Mouse (Mus musculus) hindbrain, embryonic 11.5 days (tissue): Measurements from ENCODE around the gene Gpr37l1. TPM values are rescaled to one million over a fixed set of nuclear protein-coding genes. Genes with fewer than 3 reads are reported as not detected.

Experiments
- ATAC-seq: fragments of 200-750 bp; cut with Nextera tagmentation; 2 replicates; pipeline ENCODE4 v1.8.0; 2017; ENCODE audit warnings: mild to moderate bottlenecking, moderate TSS enrichment, moderate library complexity; ENCODE audit not compliant: low FRiP score
- DNase-seq: peaks from one replicate; pipeline ENCODE4 v3.0.0-alpha.2; 2015; ENCODE audit warnings: low spot score
- H3K27ac ChIP-seq: fragments of 300-500 bp; sonication (generic); 2 replicates; pipeline ENCODE4 v1.5.1; 2014; ENCODE audit warnings: mild to moderate bottlenecking, low read depth, low read length
- H3K27me3 ChIP-seq: fragments of 300-500 bp; sonication (generic); 2 replicates; pipeline ENCODE4 v1.6.1; 2014; ENCODE audit warnings: mild to moderate bottlenecking, low read length, moderate library complexity, mixed read lengths; ENCODE audit not compliant: control insufficient read depth, insufficient read depth
- H3K36me3 ChIP-seq: fragments of 300-500 bp; sonication (generic); 2 replicates; pipeline ENCODE4 v1.6.1; 2014; ENCODE audit warnings: mild to moderate bottlenecking, low read length, moderate library complexity, mixed read lengths; ENCODE audit not compliant: control insufficient read depth, insufficient read depth
- H3K4me1 ChIP-seq: fragments of 300-500 bp; sonication (generic); replicated peaks from 2 replicates; pipeline ENCODE4 v1.6.1; 2014; ENCODE audit warnings: low read length, mixed read lengths; ENCODE audit not compliant: control insufficient read depth, insufficient read depth
- H3K4me2 ChIP-seq: fragments of 300-500 bp; sonication (generic); replicated peaks from 2 replicates; pipeline ENCODE4 v1.6.1; 2014; ENCODE audit warnings: mild to moderate bottlenecking, low read depth, low read length
- H3K4me3 ChIP-seq: fragments of 300-500 bp; sonication (generic); 2 replicates; pipeline ENCODE4 v1.5.1; 2014; ENCODE audit warnings: low read depth, low read length
- H3K9ac ChIP-seq: fragments of 300-500 bp; sonication (generic); 2 replicates; pipeline ENCODE4 v1.6.1; 2014; ENCODE audit warnings: low read depth, low read length
- H3K9me3 ChIP-seq: fragments of 300-500 bp; sonication (generic); 2 replicates; pipeline ENCODE4 v1.6.1; 2016; ENCODE audit warnings: low read length; ENCODE audit not compliant: control insufficient read depth
- WGBS: fragments of 180-500 bp; shearing (Covaris S2); extraction: QIAGEN DNeasy Blood & Tissue Kit; methylation state at CpG from one replicate; pipeline ENCODE4 v1.1.7; 2014; 5-methylcytosine and 5-hydroxymethylcytosine counted together
- polyA plus RNA-seq: library from polyadenylated mRNA; unstranded; fragments of >200 nt; fragmentation: Nextera tagmentation; extraction: Ambion mirVana; gene quantifications from 2 replicates; pipeline ENCODE4 v1.2.1, GENCODE M21; 2014

Gene Gpr37l1
- polyA plus RNA-seq, 1 experiment from 2014 or later, result not detected

DNA sequence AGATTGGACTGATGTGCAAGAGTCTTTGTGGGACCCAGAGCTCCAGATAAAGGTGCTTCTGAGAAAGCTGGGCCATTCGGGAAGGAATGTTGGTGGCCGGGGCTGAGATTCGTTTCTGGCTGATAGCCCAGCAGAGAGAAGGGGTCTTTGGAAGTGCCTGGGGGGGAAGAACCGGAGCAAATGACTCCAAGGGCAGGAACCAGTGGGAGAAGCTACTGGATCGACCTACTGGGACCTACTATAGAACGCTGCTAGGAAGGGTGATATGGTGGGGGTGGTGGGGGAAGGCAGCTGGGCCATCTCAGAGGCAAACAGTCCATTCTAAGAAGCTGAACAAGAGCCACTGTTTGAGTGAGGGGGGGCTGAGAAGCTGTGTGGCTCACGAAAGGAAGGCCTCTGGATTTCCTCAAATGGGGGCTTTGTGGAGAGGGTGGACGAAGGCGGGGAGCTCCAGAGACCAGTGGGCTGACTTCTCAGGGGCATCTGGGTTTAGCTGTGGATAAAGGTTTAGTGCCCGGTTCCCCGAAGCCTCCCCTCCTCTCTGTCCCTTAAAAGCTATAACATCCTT lies 7.8 kb downstream of the Gpr37l1 start:
- Histone ChIP-seq H3K9me3 (no peaks in the 10 kb centered on the region), H3K27me3 (no peaks in the 10 kb centered on the region), H3K4me1 (0 out of 2 replicates have a peak, but pooled peaks cover 3% of the 10 kb centered on the region), H3K36me3 (no peaks in the 10 kb centered on the region), H3K4me2 (no peak overlapping the region), H3K9ac (no peak overlapping the region), H3K4me3 (no peak overlapping the region), H3K27ac (no peak overlapping the region)
- DNase-seq (no peak), ATAC-seq (no peak)
- WGBS, result 84% methylated on average over 11 of the region's 11 CpGs

DNA sequence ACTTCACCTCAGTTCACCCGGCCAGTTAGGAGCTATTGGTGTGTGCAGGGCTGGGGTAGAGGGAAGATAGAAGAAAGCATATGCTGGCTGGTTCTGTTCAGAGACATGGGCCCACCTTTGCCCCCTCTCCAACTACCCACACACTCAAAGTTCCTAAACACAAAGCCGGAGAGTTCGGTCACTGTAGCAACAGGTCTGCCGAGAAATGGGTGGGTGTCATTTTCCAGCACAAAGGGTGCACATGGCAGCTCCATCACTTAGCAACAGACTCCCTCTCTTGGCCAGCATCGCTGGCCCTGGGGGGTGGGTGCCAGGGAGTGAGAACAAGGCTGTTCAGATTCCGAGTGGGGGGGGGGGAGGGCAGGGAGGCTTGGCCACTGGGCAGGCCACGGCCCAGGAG lies 8.4 kb downstream of the Gpr37l1 start:
- no peak overlapping the region for H3K27ac ChIP-seq

DNA sequence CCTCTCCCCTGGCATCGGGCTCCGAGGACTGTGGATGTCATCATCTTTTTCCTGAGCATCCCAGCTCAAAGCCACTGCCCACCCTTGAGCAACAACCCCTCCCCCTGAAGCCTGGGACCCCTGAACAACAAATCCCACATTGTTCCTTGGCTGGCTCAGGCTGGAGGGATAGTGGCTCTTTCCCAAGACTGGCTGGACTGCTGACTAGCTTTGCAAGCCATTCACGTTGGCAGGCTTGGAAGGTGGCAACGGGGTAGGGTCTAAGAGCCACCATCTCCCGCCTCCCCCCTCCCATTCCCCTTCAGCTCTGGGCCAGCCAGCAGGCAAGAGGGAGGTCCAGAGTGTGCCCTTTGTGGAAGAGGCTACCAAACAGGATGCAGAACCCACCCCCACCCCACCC lies 8.8 kb downstream of the Gpr37l1 start:
- no peaks in the 10 kb centered on the region for H3K27me3 ChIP-seq
- no peaks in the 10 kb centered on the region for H3K9me3 ChIP-seq
- 0 out of 2 replicates have a peak, but pooled peaks cover 3% of the 10 kb centered on the region for H3K4me1 ChIP-seq
- no peaks in the 10 kb centered on the region for H3K36me3 ChIP-seq
- no peak overlapping the region for H3K4me2 ChIP-seq
- no peak overlapping the region for H3K9ac ChIP-seq
- WGBS, result 50% methylated on average over 5 of the region's 5 CpGs
- no peak overlapping the region for H3K4me3 ChIP-seq
- ATAC-seq, result peak; percentile 42
- H3K27ac ChIP-seq, result peak overlapping the region; percentile 4; the same call in 1 of the 2 replicates
- peak; percentile 36 for DNase-seq

More for the DNA sequence above, 8.4 kb downstream of the Gpr37l1 start:
- H3K4me3 ChIP-seq, result no peak overlapping the region
- no peak overlapping the region for H3K9ac ChIP-seq
- H3K9me3 ChIP-seq, result no peaks in the 10 kb centered on the region
- H3K4me1 ChIP-seq, result 0 out of 2 replicates have a peak, but pooled peaks cover 3% of the 10 kb centered on the region
- H3K27me3 ChIP-seq, result no peaks in the 10 kb centered on the region
- ATAC-seq (peak; percentile 41), DNase-seq (peak; percentile 27)
- H3K4me2 ChIP-seq, result no peak overlapping the region
- WGBS, result 42% methylated on average over 7 of the region's 7 CpGs
- no peaks in the 10 kb centered on the region for H3K36me3 ChIP-seq

DNA sequence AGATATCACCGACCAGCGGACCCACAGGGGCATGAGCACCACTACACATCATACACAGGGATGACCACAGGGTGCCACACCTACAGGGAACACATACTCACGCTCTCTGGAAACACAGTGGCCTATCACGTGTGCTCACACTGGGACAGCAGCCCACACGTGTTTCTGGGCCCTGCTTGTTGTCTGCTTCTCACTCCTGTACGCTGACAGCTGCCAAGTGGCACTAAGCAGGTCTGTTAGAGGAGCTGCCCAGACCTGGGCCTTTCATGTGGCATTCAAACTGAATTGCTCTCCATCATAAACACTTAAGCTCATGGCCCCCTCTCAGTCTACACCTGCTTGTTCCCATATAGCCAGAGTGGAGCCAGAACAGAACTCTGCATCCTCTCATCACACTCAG lies 11.2 kb downstream of the Gpr37l1 start:
- Histone ChIP-seq H3K9me3 (no peaks in the 10 kb centered on the region), H3K36me3 (no peaks in the 10 kb centered on the region), H3K27me3 (no peaks in the 10 kb centered on the region), H3K4me2 (no peak overlapping the region), H3K4me3 (no peak overlapping the region), H3K27ac (no peak overlapping the region), H3K9ac (no peak overlapping the region), H3K4me1 (0 out of 2 replicates have a peak, but pooled peaks cover 3% of the 10 kb centered on the region)
- 81% methylated on average over 6 of the region's 6 CpGs for WGBS
- ATAC-seq, result no peak
- no peak for DNase-seq

GRCm38 (mm10) chr1:135154411-135154959 lies 13.0 kb downstream of the Gpr37l1 start:
- Histone ChIP-seq H3K9me3 (no peaks in the 10 kb centered on the region), H3K27ac (peak overlapping the region; percentile 78), H3K27me3 (no peaks in the 10 kb centered on the region), H3K4me2 (peak overlapping the region; percentile 34), H3K36me3 (no peaks in the 10 kb centered on the region), H3K9ac (peak overlapping the region; percentile 58), H3K4me1 (0 out of 2 replicates have a peak, but pooled peaks cover 3% of the 10 kb centered on the region), H3K4me3 (peak overlapping the region; percentile 8; the same call in 1 of the 2 replicates)
- DNase-seq, result peak; percentile 92
- ATAC-seq, result peak; percentile 61
- WGBS, result 5% methylated on average over 14 of the region's 14 CpGs

GRCm38 (mm10) chr1:135154011-135154410 lies 13.5 kb downstream of the Gpr37l1 start:
- no peaks in the 10 kb centered on the region for H3K9me3 ChIP-seq
- peak; percentile 36; the same call in 1 of the 2 replicates for ATAC-seq
- 0 out of 2 replicates have a peak, but pooled peaks cover under 1% of the 10 kb centered on the region for H3K4me1 ChIP-seq
- no peaks in the 10 kb centered on the region for H3K36me3 ChIP-seq
- WGBS, result 17% methylated on average over 13 of the region's 13 CpGs
- H3K9ac ChIP-seq, result peak overlapping the region; percentile 58
- no peak for DNase-seq
- peak overlapping the region; percentile 34 for H3K4me2 ChIP-seq
- H3K27me3 ChIP-seq, result no peaks in the 10 kb centered on the region
- H3K27ac ChIP-seq, result peak overlapping the region; percentile 78
- H3K4me3 ChIP-seq, result peak overlapping the region; percentile 8; the same call in 1 of the 2 replicates

GRCm38 (mm10) chr1:135148996-135149395 lies 18.5 kb downstream of the Gpr37l1 start:
- H3K27ac ChIP-seq, result no peak overlapping the region
- no peak for ATAC-seq
- H3K9ac ChIP-seq, result no peak overlapping the region
- peaks cover 7% of the 10 kb centered on the region for H3K4me1 ChIP-seq
- no peaks in the 10 kb centered on the region; the same call in 1 of the 2 replicates for H3K27me3 ChIP-seq
- WGBS, result 71% methylated on average over 5 of the region's 5 CpGs
- DNase-seq, result no peak
- peak overlapping the region; percentile 84; the same call in 1 of the 2 replicates for H3K4me2 ChIP-seq
- H3K4me3 ChIP-seq, result no peak overlapping the region
- no peaks in the 10 kb centered on the region for H3K9me3 ChIP-seq
- H3K36me3 ChIP-seq, result no peaks in the 10 kb centered on the region

GRCm38 (mm10) chr1:135148476-135148875 lies 19.0 kb downstream of the Gpr37l1 start:
- Histone ChIP-seq H3K4me2 (peak overlapping the region; percentile 84), H3K36me3 (no peaks in the 10 kb centered on the region), H3K4me3 (peak overlapping the region; percentile 97), H3K27me3 (no peaks in the 10 kb centered on the region; the same call in 1 of the 2 replicates), H3K9me3 (no peaks in the 10 kb centered on the region), H3K9ac (no peak overlapping the region; the same call in 1 of the 2 replicates), H3K4me1 (peaks cover 7% of the 10 kb centered on the region), H3K27ac (no peak overlapping the region)
- ATAC-seq, result no peak
- no peak for DNase-seq
- 77% methylated on average over 4 of the region's 4 CpGs for WGBS

DNA sequence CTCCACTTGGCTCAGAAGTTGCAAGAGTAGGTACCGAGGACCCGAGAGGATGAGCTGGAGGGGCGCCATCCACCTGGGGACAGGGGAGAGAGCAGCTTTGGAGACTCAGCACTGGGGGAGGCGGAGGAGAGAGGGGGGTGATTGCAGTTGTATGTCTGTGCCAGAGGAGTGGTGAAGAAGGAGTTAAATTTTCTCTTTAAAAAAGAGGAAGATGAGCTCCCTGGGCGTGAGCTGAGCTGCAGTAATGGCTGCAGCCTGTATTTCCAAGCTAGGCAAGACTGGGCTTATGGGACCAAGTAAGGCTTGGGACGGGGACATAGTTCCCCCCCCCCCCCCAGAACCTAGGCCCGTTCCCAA lies 19.8 kb downstream of the Gpr37l1 start:
- peak overlapping the region; percentile 96 for H3K9ac ChIP-seq
- ATAC-seq (peak; percentile 4), DNase-seq (no peak)
- 1% methylated on average over 7 of the region's 7 CpGs for WGBS
- H3K36me3 ChIP-seq, result no peaks in the 10 kb centered on the region
- H3K9me3 ChIP-seq, result no peaks in the 10 kb centered on the region
- peak overlapping the region; percentile 90; the same call in 1 of the 2 replicates for H3K27ac ChIP-seq
- peaks cover 7% of the 10 kb centered on the region for H3K4me1 ChIP-seq
- H3K4me2 ChIP-seq, result peak overlapping the region; percentile 84
- H3K27me3 ChIP-seq, result no peaks in the 10 kb centered on the region; the same call in 1 of the 2 replicates
- H3K4me3 ChIP-seq, result peak overlapping the region; percentile 97
